20 mouse cellular contexts compared by ENCODE assay signal in genomic region chr15:81284121-81284734, GRCm38 (mm10). TPM values are rescaled to one million over a fixed set of nuclear protein-coding genes. Genes with fewer than 3 reads are reported as not detected.
A peak's percentile ranks its signal among the peaks of the same experiment; 100 is the strongest.
DNase-seq lines count a peak whose midpoint lies in the region; ATAC-seq and TF ChIP-seq lines count a peak whose summit lies in the region.
"Had no signal": no experiment of that assay in that cellular context is flagged by ENCODE, and none has a peak within 500 bp of the region (broad histone marks: within the 10 kb centered on the region; RNA-seq: fewer than 3 reads in every experiment).

No protein-coding gene starts in this region.

- H3K27ac ChIP-seq in heart, adult 2 months = no peak overlapping the region
- H3K27ac ChIP-seq in liver, adult 2 months (replicated peaks; ENCODE audit: insufficient read depth, low read depth, low read length) = peak overlapping the region; percentile 82
- no peak overlapping the region for H3K27ac ChIP-seq in midbrain, postnatal 0 days (ENCODE audit: low read depth, low read length)
- H3K27ac ChIP-seq in midbrain, embryonic 10.5 days (replicated peaks) = no peak overlapping the region
- H3K27ac ChIP-seq: embryonic facial prominence, embryonic 15.5 days; forebrain, embryonic 10.5 days; heart, embryonic 13.5 days; kidney, embryonic 15.5 days; limb, embryonic 15.5 days; stomach, embryonic 15.5 days had no signal

- no peak for ATAC-seq in midbrain, postnatal 0 days (ENCODE audit: low FRiP score)
- no peak for ATAC-seq in megakaryocyte-erythroid progenitor cell, adult 5-6 weeks (replicated peaks; ENCODE audit: low FRiP score, low TSS enrichment, poor library complexity, severe bottlenecking)

- no peak overlapping the region for H3K4me3 ChIP-seq in heart, adult 2 months
- no peak overlapping the region for H3K4me3 ChIP-seq in liver, adult 2 months (ENCODE audit: insufficient read depth, low read depth, low read length)
- H3K4me3 ChIP-seq in midbrain, postnatal 0 days (ENCODE audit: low read depth, low read length) = no peak overlapping the region
- no peak overlapping the region for H3K4me3 ChIP-seq in midbrain, embryonic 10.5 days
- H3K4me3 ChIP-seq: embryonic facial prominence, embryonic 15.5 days; forebrain, embryonic 10.5 days; heart, embryonic 13.5 days; kidney, embryonic 15.5 days; limb, embryonic 15.5 days; stomach, embryonic 15.5 days had no signal

- H3K27me3 ChIP-seq in heart, adult 2 months (ENCODE audit: control insufficient read depth, insufficient read depth, low read length) = no peaks in the 10 kb centered on the region
- H3K27me3 ChIP-seq in liver, adult 2 months (ENCODE audit: control insufficient read depth, insufficient read depth, low read length) = no peaks in the 10 kb centered on the region
- H3K27me3 ChIP-seq in midbrain, postnatal 0 days (ENCODE audit: insufficient read depth, low read length) = no peaks in the 10 kb centered on the region
- peaks cover 3% of the 10 kb centered on the region; the same call in 1 of the 2 replicates for H3K27me3 ChIP-seq in midbrain, embryonic 10.5 days (ENCODE audit: low read depth, poor library complexity, severe bottlenecking)
- H3K27me3 ChIP-seq: embryonic facial prominence, embryonic 15.5 days; heart, embryonic 13.5 days; kidney, embryonic 15.5 days; limb, embryonic 15.5 days; stomach, embryonic 15.5 days had no signal

- no peak overlapping the region for H3K9ac ChIP-seq in heart, adult 2 months (ENCODE audit: low read depth, low read length)
- peak overlapping the region; percentile 44 for H3K9ac ChIP-seq in liver, adult 2 months (ENCODE audit: low read depth, low read length)
- H3K9ac ChIP-seq in midbrain, postnatal 0 days (replicated peaks; ENCODE audit: low read length, poor library complexity, severe bottlenecking) = no peak overlapping the region
- H3K9ac ChIP-seq: embryonic facial prominence, embryonic 15.5 days; heart, embryonic 13.5 days; kidney, embryonic 15.5 days; limb, embryonic 15.5 days; stomach, embryonic 15.5 days had no signal

- no peak for TF ChIP-seq EP300 in heart, adult 2 months (IDR thresholded peaks at IDR 0.05; ENCODE audit: insufficient read depth, low read depth, low read length)

- no peaks in the 10 kb centered on the region for H3K36me3 ChIP-seq in heart, adult 2 months (ENCODE audit: control insufficient read depth, insufficient read depth, low read length)
- no peaks in the 10 kb centered on the region for H3K36me3 ChIP-seq in liver, adult 2 months (ENCODE audit: control insufficient read depth, insufficient read depth, low read length)
- H3K36me3 ChIP-seq in midbrain, postnatal 0 days (ENCODE audit: insufficient read depth, low read length) = no peaks in the 10 kb centered on the region
- H3K36me3 ChIP-seq in midbrain, embryonic 10.5 days = no peaks in the 10 kb centered on the region
- H3K36me3 ChIP-seq: embryonic facial prominence, embryonic 15.5 days; forebrain, embryonic 10.5 days; heart, embryonic 13.5 days; kidney, embryonic 15.5 days; limb, embryonic 15.5 days; stomach, embryonic 15.5 days had no signal

- WGBS in heart, adult 2 months = 83% methylated on average over 9 of the region's 9 CpGs
- WGBS in liver, adult 2 months = 25% methylated on average over 9 of the region's 9 CpGs
- 83% methylated on average over 9 of the region's 9 CpGs for WGBS in midbrain, postnatal 0 days
- 87% methylated on average over 9 of the region's 9 CpGs for WGBS in midbrain, embryonic 10.5 days

- H3K4me2 ChIP-seq in midbrain, postnatal 0 days (ENCODE audit: low read depth, low read length, poor library complexity, severe bottlenecking) = no peak overlapping the region
- H3K4me2 ChIP-seq: embryonic facial prominence, embryonic 15.5 days; heart, embryonic 13.5 days; kidney, embryonic 15.5 days; limb, embryonic 15.5 days; stomach, embryonic 15.5 days had no signal

- intact Hi-C loops in heart, adult 2 months (cut with DNase I) = no loop called here

- peak; percentile 28 for TF ChIP-seq CTCF in heart, adult 2 months (IDR thresholded peaks at IDR 0.05)
- peak; percentile 52; the same call in 1 of the 2 replicates for TF ChIP-seq CTCF in liver, adult 2 months (IDR thresholded peaks at IDR 0.05; ENCODE audit: low read depth, low read length)
- peak; percentile 37; the same call in 1 of the 2 replicates for TF ChIP-seq CTCF in midbrain, postnatal 0 days (IDR thresholded peaks at IDR 0.05)

- no peaks in the 10 kb centered on the region for H3K4me1 ChIP-seq in heart, adult 2 months (ENCODE audit: control insufficient read depth, insufficient read depth, low read length)
- peaks cover 5% of the 10 kb centered on the region; the same call in 1 of the 2 replicates for H3K4me1 ChIP-seq in liver, adult 2 months (ENCODE audit: control insufficient read depth, insufficient read depth, low read length)
- no peaks in the 10 kb centered on the region for H3K4me1 ChIP-seq in midbrain, postnatal 0 days (ENCODE audit: insufficient read depth, low read length)
- no peaks in the 10 kb centered on the region; the same call in 1 of the 2 replicates for H3K4me1 ChIP-seq in midbrain, embryonic 10.5 days
- H3K4me1 ChIP-seq: embryonic facial prominence, embryonic 15.5 days; heart, embryonic 13.5 days; limb, embryonic 15.5 days; stomach, embryonic 15.5 days had no signal

- TF ChIP-seq POLR2A in heart, adult 2 months (IDR thresholded peaks at IDR 0.05; ENCODE audit: insufficient read depth, low read depth, low read length) = no peak
- no peak for TF ChIP-seq POLR2A in liver, adult 2 months (IDR thresholded peaks at IDR 0.05; ENCODE audit: extremely low read depth, insufficient read depth, low read length)

- H3K9me3 ChIP-seq in midbrain, postnatal 0 days (ENCODE audit: low read length) = no peaks in the 10 kb centered on the region
- H3K9me3 ChIP-seq in midbrain, embryonic 10.5 days (replicated peaks) = no peaks in the 10 kb centered on the region
- H3K9me3 ChIP-seq: embryonic facial prominence, embryonic 15.5 days; forebrain, embryonic 10.5 days; heart, embryonic 13.5 days; kidney, embryonic 15.5 days; limb, embryonic 15.5 days; stomach, embryonic 15.5 days had no signal

- DNase-seq in heart, adult 2 months = no peak
- no peak for DNase-seq in heart, postnatal 4 days
- DNase-seq in liver, adult 2 months (ENCODE audit: extremely low read depth, low read depth, low spot score) = peak; percentile 80
- DNase-seq in liver = no peak
- peak; percentile 7 for DNase-seq in midbrain, postnatal 0 days (ENCODE audit: low spot score)
- DNase-seq in midbrain, embryonic 10.5 days (ENCODE audit: low spot score) = no peak
- no peak for DNase-seq in right cerebral cortex, postnatal 10 days (ENCODE audit: low spot score in 2 of 2)
- DNase-seq: cerebellum, adult 9-11 months; gastrocnemius, postnatal 25 days; heart, postnatal 36 days; right cerebral cortex, adult 18-20 months had no signal

- H3K79me2 ChIP-seq in heart, adult 2 months (replicated peaks; ENCODE audit: control insufficient read depth, insufficient read depth, low read length) = no peaks in the 10 kb centered on the region
- H3K79me2 ChIP-seq in liver, adult 2 months (ENCODE audit: control insufficient read depth, insufficient read depth, low read length) = no peaks in the 10 kb centered on the region

RNA-seq across cellular contexts. Expression of gene Mchr1, which starts 48.9 kb away (rescaled TPM):
- not detected for total RNA-seq in heart, adult 2 months (2021)
- not detected in 2 replicates for polyA plus RNA-seq in heart, adult 2 months (2012; rRNA removed)
- not detected for total RNA-seq in heart, postnatal 4 days (2021)
- total RNA-seq in liver, adult 2 months (2014; rRNA removed) = not detected in 2 replicates
- polyA plus RNA-seq in liver, adult 2 months (2012; rRNA removed) = not detected in 2 replicates
- total RNA-seq in midbrain, postnatal 0 days (2014; rRNA removed) = 11.2 and 17.2 TPM in 2 replicates
- 9.3 and 12.4 TPM in 2 replicates for polyA plus RNA-seq in midbrain, postnatal 0 days (2015; fragmentation: Nextera tagmentation; extraction: Ambion mirVana)
- polyA plus RNA-seq in midbrain, embryonic 10.5 days (2016; fragmentation: Nextera tagmentation; extraction: Ambion mirVana) = 0.43 and 1.0 TPM in 2 replicates
- not detected in 2 replicates for total RNA-seq in megakaryocyte-erythroid progenitor cell, adult 5-6 weeks (2014; fragmentation: Nextera tagmentation)
- not detected in 2 replicates for total RNA-seq in megakaryocyte-erythroid progenitor cell, adult 5-6 weeks (2017)
- total RNA-seq: heart, postnatal 36 days; megakaryocyte progenitor cell, adult 5-6 weeks had no signal
- polyA plus RNA-seq: forebrain, embryonic 10.5 days; spleen, adult 2 months had no signal

Comparison
In these comparisons a context has a peak if more than half of its experiments do, and no peak if none do; other contexts are left out.
1. DNase-seq: peak in liver, adult 2 months (single experiment) and midbrain, postnatal 0 days (single experiment); none in heart, adult 2 months (0 of 2), heart, postnatal 4 days (single experiment), liver (single experiment), midbrain, embryonic 10.5 days (single experiment) and right cerebral cortex, postnatal 10 days (0 of 2).
2. RNA of gene Mchr1, which starts 48.9 kb away (total RNA-seq): 11.2 to 17.2 TPM in midbrain, postnatal 0 days; not detected in heart, postnatal 4 days, not detected in heart, adult 2 months, not detected in liver, adult 2 months and not detected in megakaryocyte-erythroid progenitor cell, adult 5-6 weeks; every median in the first group is over 10 times any median in the second.
3. Peak in every context shown above with its lines, with median percentiles within 50 percentile points of each other: CTCF ChIP-seq.